Mouse (Mus musculus) small intestine, adult 2 months (tissue): ENCODE measurements around the gene Tmx2. TPM values are rescaled to one million over a fixed set of nuclear protein-coding genes. Genes with fewer than 3 reads are reported as not detected.

ENCODE experiments used
- H3K27ac ChIP-seq: fragments of 200-500 bp; 2 replicates; pipeline ENCODE4 v1.5.1; 2012; ENCODE audit warnings: low read depth, low read length, control low read depth, inconsistent platforms; ENCODE audit not compliant: insufficient read depth
- H3K27me3 ChIP-seq: fragments of 200-500 bp; 2 replicates; pipeline ENCODE4 v1.6.1; 2012; ENCODE audit warnings: mild to moderate bottlenecking, moderate library complexity, low read length, inconsistent platforms; ENCODE audit not compliant: control insufficient read depth, insufficient read depth
- H3K36me3 ChIP-seq: fragments of 200-500 bp; 2 replicates; pipeline ENCODE4 v1.6.1; 2012; ENCODE audit warnings: mild to moderate bottlenecking, low read length, control low read depth, inconsistent platforms; ENCODE audit not compliant: control insufficient read depth, insufficient read depth
- H3K4me1 ChIP-seq: fragments of 200-500 bp; 2 replicates; pipeline ENCODE4 v1.6.1; 2012; ENCODE audit warnings: low read length, inconsistent platforms, mixed read lengths; ENCODE audit not compliant: control insufficient read depth, insufficient read depth, insufficient read length
- H3K4me3 ChIP-seq: fragments of 200-500 bp; 2 replicates; pipeline ENCODE4 v1.5.1; 2012; ENCODE audit warnings: low read depth, mild to moderate bottlenecking, control low read depth, inconsistent platforms, low read length, moderate library complexity
- CTCF ChIP-seq: fragments of 200-500 bp; IDR thresholded peaks from 2 replicates; pipeline ENCODE4 v1.5.1; 2012; ENCODE audit warnings: low read depth, mild to moderate bottlenecking, control low read depth, inconsistent platforms, low read length, moderate library complexity, mixed read lengths; ENCODE audit not compliant: insufficient replicate concordance, insufficient read length; ENCODE audit errors: extremely low read depth
- POLR2A ChIP-seq: fragments of 200-500 bp; IDR thresholded peaks from 2 replicates; pipeline ENCODE4 v1.6.1; 2012; ENCODE audit warnings: low read depth, mild to moderate bottlenecking, control low read depth, inconsistent platforms, low read length, moderate library complexity
- WGBS: fragments of 180-500 bp; shearing (Covaris S2); methylation state at CpG from one replicate; pipeline ENCODE4 v1.1.7; 2018; 5-methylcytosine and 5-hydroxymethylcytosine counted together
- polyA plus RNA-seq: library from polyadenylated mRNA; depleted of rRNA; stranded (reverse); fragments of >200 nt; gene quantifications from 2 replicates; pipeline ENCODE4 v1.2.3, GENCODE M21; 2012; rRNA removed

The Tmx2 gene
- polyA plus RNA-seq, 1 experiment: 17.4 TPM

DNA sequence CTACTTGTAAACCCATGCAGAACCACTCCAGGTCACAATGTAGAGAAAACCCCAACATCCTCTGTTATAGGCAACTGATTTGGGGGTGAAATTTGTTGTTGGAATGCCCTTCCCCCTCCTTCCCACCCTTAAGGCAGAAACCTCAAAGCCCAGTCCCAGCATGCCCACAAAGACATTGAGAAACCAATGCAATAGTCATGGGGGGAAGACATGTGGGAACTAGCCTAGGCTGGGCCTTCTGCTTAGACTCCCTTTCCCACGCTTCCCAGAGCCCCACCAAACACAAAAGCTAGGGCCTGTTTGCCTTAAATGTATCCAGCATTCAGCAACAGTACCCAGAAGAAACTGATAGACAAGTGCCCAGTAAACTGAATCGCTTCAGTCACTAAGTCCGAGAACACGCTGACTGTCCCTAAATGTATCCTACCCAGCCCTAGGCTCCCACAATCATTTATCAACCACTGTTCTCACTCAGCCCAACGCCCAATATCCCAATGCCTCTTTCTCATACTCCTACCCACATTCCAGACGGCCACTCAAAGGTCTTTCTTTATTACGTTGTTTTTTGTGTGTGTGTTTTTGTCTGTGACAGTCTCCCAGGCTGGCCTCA lies 52.5 kb downstream of the Tmx2 start:
- Histone ChIP-seq H3K27ac (peak overlapping the region; percentile 62), H3K4me3 (no peak overlapping the region), H3K27me3 (no peaks in the 10 kb centered on the region), H3K36me3 (peaks cover 19% of the 10 kb centered on the region), H3K4me1 (peaks cover 31% of the 10 kb centered on the region)
- 44% methylated on average over 7 of the region's 7 CpGs for WGBS
- TF ChIP-seq POLR2A (no peak), CTCF (no peak)

- H3K36me3 ChIP-seq: peaks cover 31% of the 10 kb centered on the region
- H3K4me3 ChIP-seq: no peak overlapping the region
- peak overlapping the region; percentile 4 for H3K27ac ChIP-seq
- peaks cover 43% of the 10 kb centered on the region for H3K4me1 ChIP-seq
- no peaks in the 10 kb centered on the region for H3K27me3 ChIP-seq
- no peak for TF ChIP-seq POLR2A
- no peak for TF ChIP-seq CTCF
- WGBS: 85% methylated on average over 17 of the region's 17 CpGs
Measured at GRCm38 (mm10) chr2:84624201-84624600, 54.7 kb downstream of the Tmx2 start.

DNA sequence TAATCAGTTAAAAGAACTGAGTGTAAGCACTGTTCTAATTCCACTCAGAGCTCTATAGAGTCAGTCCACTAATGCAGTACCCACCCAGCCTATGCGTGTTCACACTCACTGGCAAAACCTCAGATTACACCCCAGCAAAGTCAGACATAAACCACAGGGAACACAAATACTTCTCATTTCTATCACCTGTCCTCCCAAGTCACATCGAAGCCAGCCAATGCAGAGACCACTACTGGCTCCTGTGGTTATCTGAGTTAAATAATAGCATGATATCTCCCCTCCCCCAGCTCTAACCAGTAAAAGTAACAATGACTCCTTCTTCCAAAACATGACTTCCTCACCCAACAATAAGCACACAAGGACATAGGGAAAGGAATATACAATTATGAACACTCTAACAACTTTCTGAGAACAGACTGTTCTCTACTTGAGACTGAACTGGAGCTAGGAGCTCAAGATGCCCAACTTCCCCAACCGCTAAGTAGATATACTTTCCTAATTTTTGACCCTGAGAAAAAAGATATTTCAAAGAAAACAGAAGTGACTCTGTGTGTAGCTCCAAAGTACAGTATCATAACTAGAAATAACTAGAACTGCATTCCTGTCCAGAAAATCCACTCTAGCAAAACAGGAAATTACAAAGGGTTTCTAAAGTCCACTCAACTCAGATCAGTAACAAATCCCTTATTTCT lies 55.4 kb downstream of the Tmx2 start:
- Histone ChIP-seq H3K4me3 (no peak overlapping the region), H3K36me3 (peaks cover 28% of the 10 kb centered on the region), H3K4me1 (peaks cover 44% of the 10 kb centered on the region), H3K27ac (peak overlapping the region; percentile 55), H3K27me3 (no peaks in the 10 kb centered on the region)
- WGBS: 51% methylated on average over 3 of the region's 3 CpGs
- TF ChIP-seq POLR2A: no peak
- TF ChIP-seq CTCF: no peak

GRCm38 (mm10) chr2:84622668-84623067 lies 56.3 kb downstream of the Tmx2 start:
- Histone ChIP-seq H3K27me3 (no peaks in the 10 kb centered on the region), H3K27ac (peak overlapping the region; percentile 55), H3K36me3 (peaks cover 30% of the 10 kb centered on the region), H3K4me3 (no peak overlapping the region), H3K4me1 (peaks cover 40% of the 10 kb centered on the region)
- 28% methylated on average over 2 of the region's 2 CpGs for WGBS
- TF ChIP-seq POLR2A (no peak), CTCF (no peak)

Other genes with a start within 250 kb of the Tmx2 start
- gene Tfpi, start 202.4 kb downstream of the Tmx2 start, polyA plus RNA-seq: 0.44 and 0.81 TPM in 2 replicates
- gene Ctnnd1, start 28.4 kb downstream of the Tmx2 start, polyA plus RNA-seq: 29.0 and 80.2 TPM in 2 replicates
- gene Btbd18, start 20.1 kb downstream of the Tmx2 start, polyA plus RNA-seq: not detected in 2 replicates
- gene Selenoh, start 8.4 kb downstream of the Tmx2 start, polyA plus RNA-seq: 42.8 and 47.3 TPM in 2 replicates
- not detected in 2 replicates for gene Gm28635, start 1.1 kb downstream of the Tmx2 start, polyA plus RNA-seq
- gene Med19, start 738 bp downstream of the Tmx2 start, polyA plus RNA-seq: 2.7 and 5.1 TPM in 2 replicates
- gene Zdhhc5, start 36.0 kb upstream of the Tmx2 start, polyA plus RNA-seq: 23.2 and 46.1 TPM in 2 replicates
- gene Clp1, start 48.2 kb upstream of the Tmx2 start, polyA plus RNA-seq: 4.3 and 11.4 TPM in 2 replicates
- 0.57 and 2.4 TPM in 2 replicates for gene Ypel4, start 54.9 kb upstream of the Tmx2 start, polyA plus RNA-seq
- gene Gm19426, start 64.5 kb upstream of the Tmx2 start, polyA plus RNA-seq: 0.18 and 0.25 TPM in 2 replicates
- gene Serping1, start 96.3 kb upstream of the Tmx2 start, polyA plus RNA-seq: 66.5 and 97.6 TPM in 2 replicates
- 28.6 and 85.7 TPM in 2 replicates for gene Ube2l6, start 119.7 kb upstream of the Tmx2 start, polyA plus RNA-seq
- 0.06 TPM in 1 of 2 replicates, not detected in the other for gene Smtnl1, start 143.5 kb upstream of the Tmx2 start, polyA plus RNA-seq
- gene Timm10, start 147.9 kb upstream of the Tmx2 start, polyA plus RNA-seq: 28.6 and 32.0 TPM in 2 replicates
- 1.8 and 4.4 TPM in 2 replicates for gene Slc43a1, start 159.7 kb upstream of the Tmx2 start, polyA plus RNA-seq
- 4.8 and 11.8 TPM in 2 replicates for gene Rtn4rl2, start 207.6 kb upstream of the Tmx2 start, polyA plus RNA-seq